7 mouse cellular contexts compared by ENCODE assay signal in genomic region chr15:102515791-102516190, GRCm38 (mm10). TPM values are rescaled to one million over a fixed set of nuclear protein-coding genes. Genes with fewer than 3 reads are reported as not detected.
DNase-seq lines count a peak whose midpoint lies in the region; ATAC-seq lines count a peak whose summit lies in the region.

No protein-coding gene starts in this region.

- H3K27me3 ChIP-seq in liver, embryonic 11.5 days (replicated peaks; ENCODE audit: control insufficient read depth, insufficient read depth, low read length): no peaks in the 10 kb centered on the region
- H3K27me3 ChIP-seq in forebrain, embryonic 13.5 days: no peaks in the 10 kb centered on the region
- H3K27me3 ChIP-seq in limb, embryonic 13.5 days: no peaks in the 10 kb centered on the region
- no peaks in the 10 kb centered on the region for H3K27me3 ChIP-seq in stomach, embryonic 14.5 days (ENCODE audit: control insufficient read depth, insufficient read depth, low read length)

- DNase-seq in liver, embryonic 11.5 days (ENCODE audit: low spot score): no peak
- no peak for DNase-seq in liver
- no peak for DNase-seq in thymus, postnatal 14 days
- no peak for DNase-seq in layer of hippocampus, postnatal 25 days (ENCODE audit: extremely low spot score in 1 of 2, low spot score in 1 of 2)

- H3K4me1 ChIP-seq in liver, embryonic 11.5 days (replicated peaks; ENCODE audit: control insufficient read depth, insufficient read depth, low read length): peaks cover 36% of the 10 kb centered on the region
- H3K4me1 ChIP-seq in forebrain, embryonic 13.5 days: peaks cover 55% of the 10 kb centered on the region
- H3K4me1 ChIP-seq in limb, embryonic 13.5 days: peaks cover 61% of the 10 kb centered on the region
- H3K4me1 ChIP-seq in stomach, embryonic 14.5 days (ENCODE audit: control insufficient read depth, insufficient read depth, low read length): peaks cover 29% of the 10 kb centered on the region

- WGBS in liver, embryonic 11.5 days: 74% methylated on average over 4 of the region's 4 CpGs
- 34% methylated on average over 4 of the region's 4 CpGs for WGBS in forebrain, embryonic 13.5 days
- 35% methylated on average over 4 of the region's 4 CpGs for WGBS in limb, embryonic 13.5 days
- WGBS in stomach, embryonic 14.5 days: 41% methylated on average over 4 of the region's 4 CpGs

- H3K27ac ChIP-seq in liver, embryonic 11.5 days (ENCODE audit: low read depth, low read length): no peak overlapping the region
- H3K27ac ChIP-seq in forebrain, embryonic 13.5 days: peak overlapping the region; percentile 93
- peak overlapping the region; percentile 85; the same call in 1 of the 2 replicates for H3K27ac ChIP-seq in limb, embryonic 13.5 days
- 0 out of 2 replicates have a peak overlapping the region, but pooled peaks have one; percentile 58 for H3K27ac ChIP-seq in stomach, embryonic 14.5 days (ENCODE audit: low read length)

- peak overlapping the region; percentile 96 for H3K4me2 ChIP-seq in liver, embryonic 11.5 days
- peak overlapping the region; percentile 81 for H3K4me2 ChIP-seq in forebrain, embryonic 13.5 days
- H3K4me2 ChIP-seq in limb, embryonic 13.5 days (replicated peaks): peak overlapping the region; percentile 88
- H3K4me2 ChIP-seq in stomach, embryonic 14.5 days (replicated peaks; ENCODE audit: low read depth, low read length): peak overlapping the region; percentile 69

- no peak for ATAC-seq in liver, embryonic 11.5 days (replicated peaks; ENCODE audit: low FRiP score)
- no peak for ATAC-seq in forebrain, embryonic 13.5 days
- no peak for ATAC-seq in limb, embryonic 13.5 days (ENCODE audit: low FRiP score, low read depth)
- ATAC-seq in stomach, embryonic 14.5 days (ENCODE audit: insufficient number of reproducible peaks, insufficient read depth, low FRiP score, low read depth): no peak

- no peak overlapping the region for H3K9ac ChIP-seq in liver, embryonic 11.5 days (ENCODE audit: low read depth, low read length)
- peak overlapping the region; percentile 92 for H3K9ac ChIP-seq in forebrain, embryonic 13.5 days
- H3K9ac ChIP-seq in limb, embryonic 13.5 days: peak overlapping the region; percentile 79
- no peak overlapping the region for H3K9ac ChIP-seq in stomach, embryonic 14.5 days (replicated peaks; ENCODE audit: low read depth, low read length)

- H3K9me3 ChIP-seq in liver, embryonic 11.5 days (ENCODE audit: control insufficient read depth, low read length): no peaks in the 10 kb centered on the region
- no peaks in the 10 kb centered on the region for H3K9me3 ChIP-seq in forebrain, embryonic 13.5 days (replicated peaks)
- H3K9me3 ChIP-seq in limb, embryonic 13.5 days: no peaks in the 10 kb centered on the region
- no peaks in the 10 kb centered on the region for H3K9me3 ChIP-seq in stomach, embryonic 14.5 days (ENCODE audit: control insufficient read depth, low read depth, low read length)

- H3K36me3 ChIP-seq in liver, embryonic 11.5 days (ENCODE audit: control insufficient read depth, insufficient read depth, low read length): peaks cover 3% of the 10 kb centered on the region; the same call in 1 of the 2 replicates
- H3K36me3 ChIP-seq in forebrain, embryonic 13.5 days (ENCODE audit: poor library complexity, severe bottlenecking): peaks cover 2% of the 10 kb centered on the region; the same call in 1 of the 2 replicates
- H3K36me3 ChIP-seq in limb, embryonic 13.5 days: peaks cover 6% of the 10 kb centered on the region
- peaks cover 2% of the 10 kb centered on the region; the same call in 1 of the 2 replicates for H3K36me3 ChIP-seq in stomach, embryonic 14.5 days (ENCODE audit: control insufficient read depth, insufficient read depth, low read length)

- H3K4me3 ChIP-seq in liver, embryonic 11.5 days (ENCODE audit: low read depth, low read length): peak overlapping the region; percentile 77
- H3K4me3 ChIP-seq in forebrain, embryonic 13.5 days: peak overlapping the region; percentile 72
- H3K4me3 ChIP-seq in limb, embryonic 13.5 days: peak overlapping the region; percentile 67
- peak overlapping the region; percentile 47 for H3K4me3 ChIP-seq in stomach, embryonic 14.5 days (ENCODE audit: low read depth, low read length)

RNA-seq across cellular contexts. Expression of gene Map3k12, which starts 1.1 kb away (rescaled TPM):
- polyA plus RNA-seq in liver, embryonic 11.5 days (2014; fragmentation: Nextera tagmentation; extraction: Ambion mirVana): 7.7 and 7.9 TPM in 2 replicates
- 37.6 and 40.4 TPM in 2 replicates for polyA plus RNA-seq in forebrain, embryonic 13.5 days (2015; fragmentation: Nextera tagmentation; extraction: Ambion mirVana)
- polyA plus RNA-seq in limb, embryonic 13.5 days (2015; fragmentation: Nextera tagmentation; extraction: Ambion mirVana): 22.4 and 24.5 TPM in 2 replicates
- polyA plus RNA-seq in stomach, embryonic 14.5 days (2014; fragmentation: Nextera tagmentation; extraction: Ambion mirVana): 18.6 and 20.0 TPM in 2 replicates
- 100 to 1,000 TPM in 1 of 2 experiments, 10 to 100 TPM in 1; 94.0 to 102 TPM for total RNA-seq in layer of hippocampus, postnatal 25 days (2021)

RNA-seq across cellular contexts. Expression of gene Tarbp2, which starts 2.2 kb away (rescaled TPM):
- polyA plus RNA-seq in liver, embryonic 11.5 days (2014; fragmentation: Nextera tagmentation; extraction: Ambion mirVana): 96.7 and 105 TPM in 2 replicates
- polyA plus RNA-seq in forebrain, embryonic 13.5 days (2015; fragmentation: Nextera tagmentation; extraction: Ambion mirVana): 87.7 and 103 TPM in 2 replicates
- polyA plus RNA-seq in limb, embryonic 13.5 days (2015; fragmentation: Nextera tagmentation; extraction: Ambion mirVana): 101 and 107 TPM in 2 replicates
- 87.0 and 101 TPM in 2 replicates for polyA plus RNA-seq in stomach, embryonic 14.5 days (2014; fragmentation: Nextera tagmentation; extraction: Ambion mirVana)
- total RNA-seq in layer of hippocampus, postnatal 25 days (2021): 10 to 100 TPM; 32.8 to 40.4 TPM

RNA-seq across cellular contexts. Expression of gene Npff, which starts 9.0 kb away (rescaled TPM):
- 0.86 and 1.2 TPM in 2 replicates for polyA plus RNA-seq in liver, embryonic 11.5 days (2014; fragmentation: Nextera tagmentation; extraction: Ambion mirVana)
- polyA plus RNA-seq in forebrain, embryonic 13.5 days (2015; fragmentation: Nextera tagmentation; extraction: Ambion mirVana): 1.6 and 3.9 TPM in 2 replicates
- 2.9 and 3.4 TPM in 2 replicates for polyA plus RNA-seq in limb, embryonic 13.5 days (2015; fragmentation: Nextera tagmentation; extraction: Ambion mirVana)
- 2.3 and 3.1 TPM in 2 replicates for polyA plus RNA-seq in stomach, embryonic 14.5 days (2014; fragmentation: Nextera tagmentation; extraction: Ambion mirVana)
- 1 to 10 TPM; 2.1 to 3.0 TPM for total RNA-seq in layer of hippocampus, postnatal 25 days (2021)

RNA-seq across cellular contexts. Expression of gene Gm10337, which starts 12.3 kb away (rescaled TPM):
- not detected in 2 replicates for polyA plus RNA-seq in liver, embryonic 11.5 days (2014; fragmentation: Nextera tagmentation; extraction: Ambion mirVana)
- 6.6 and 13.4 TPM in 2 replicates for polyA plus RNA-seq in forebrain, embryonic 13.5 days (2015; fragmentation: Nextera tagmentation; extraction: Ambion mirVana)
- 2.5 and 7.5 TPM in 2 replicates for polyA plus RNA-seq in limb, embryonic 13.5 days (2015; fragmentation: Nextera tagmentation; extraction: Ambion mirVana)
- polyA plus RNA-seq in stomach, embryonic 14.5 days (2014; fragmentation: Nextera tagmentation; extraction: Ambion mirVana): 4.5 and 7.0 TPM in 2 replicates
- not detected for total RNA-seq in layer of hippocampus, postnatal 25 days (2021)

RNA-seq across cellular contexts. Expression of gene Pcbp2, which starts 45.5 kb away (rescaled TPM):
- 187 and 220 TPM in 2 replicates for polyA plus RNA-seq in liver, embryonic 11.5 days (2014; fragmentation: Nextera tagmentation; extraction: Ambion mirVana)
- polyA plus RNA-seq in forebrain, embryonic 13.5 days (2015; fragmentation: Nextera tagmentation; extraction: Ambion mirVana): 198 and 212 TPM in 2 replicates
- 262 and 273 TPM in 2 replicates for polyA plus RNA-seq in limb, embryonic 13.5 days (2015; fragmentation: Nextera tagmentation; extraction: Ambion mirVana)
- polyA plus RNA-seq in stomach, embryonic 14.5 days (2014; fragmentation: Nextera tagmentation; extraction: Ambion mirVana): 298 and 302 TPM in 2 replicates
- total RNA-seq in layer of hippocampus, postnatal 25 days (2021): 100 to 1,000 TPM; 449 to 472 TPM

Comparison
In these comparisons a context has a peak if more than half of its experiments do, and no peak if none do; other contexts are left out.
1. H3K9ac ChIP-seq: peak in forebrain, embryonic 13.5 days (single experiment) and limb, embryonic 13.5 days (single experiment); none in liver, embryonic 11.5 days (single experiment) and stomach, embryonic 14.5 days (single experiment).
2. Peak in every context shown above with its lines, with median percentiles within 50 percentile points of each other: H3K4me2 ChIP-seq and H3K4me3 ChIP-seq.